Mouse (Mus musculus) T-helper 17 cell (primary cell): ENCODE measurements around the gene Nf1.

ENCODE experiments used
- in situ Hi-C, 2 experiments: fragments of 300-600 bp; cut with MboI, MseI; formaldehyde crosslinking; loops; 1 replicate in 1 of 2; 2 replicates in 1 of 2; pipeline ENCODE4 v1.15.1; 2025; ENCODE audit warnings: high pct_unique_total_duplicates in 2 of 2

Nf1 gene

DNA sequence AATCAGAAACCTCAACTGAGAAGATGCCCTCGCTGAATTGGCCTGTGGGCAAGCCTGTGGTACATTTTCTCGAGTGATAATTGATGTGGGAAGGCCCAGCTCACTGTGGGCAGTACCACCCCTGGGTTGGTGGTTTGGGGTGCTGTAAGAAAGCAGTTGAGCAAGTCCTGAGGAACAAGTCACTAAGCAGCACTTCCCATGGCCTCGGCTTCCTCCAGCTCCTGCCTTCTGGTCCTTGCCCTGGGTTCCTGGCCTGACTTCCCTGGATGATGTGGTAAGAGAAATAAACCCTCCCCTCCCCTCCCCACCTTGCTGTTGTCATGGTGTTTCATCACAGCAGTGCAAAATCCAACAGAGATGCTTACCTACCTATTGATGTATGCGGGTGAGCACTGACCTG, 11.4 kb upstream of the Nf1 start:
- in situ Hi-C loops = no loop called here

GRCm38 (mm10) chr11:79329585-79329984, 9.9 kb upstream of the Nf1 start:
- in situ Hi-C loops = no loop called here

DNA sequence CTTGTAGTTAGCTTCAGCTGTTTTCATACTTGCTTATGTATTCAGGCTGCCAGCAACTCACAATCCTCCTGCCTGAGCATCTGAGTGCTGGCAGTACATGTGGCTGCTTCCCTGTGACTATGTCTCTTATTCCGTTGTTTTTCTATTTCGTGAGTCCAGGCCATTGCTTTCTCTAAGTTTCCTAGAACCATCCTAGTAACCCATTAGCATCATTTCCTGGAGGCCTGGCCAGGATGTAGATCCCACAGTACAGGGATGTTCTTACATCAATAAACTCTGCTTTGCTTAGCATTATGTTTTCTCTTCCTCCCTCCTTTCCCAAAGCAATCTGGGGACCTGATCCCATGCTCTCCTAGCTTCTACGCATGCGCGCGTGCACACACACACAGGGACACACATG, 4.4 kb upstream of the Nf1 start:
- in situ Hi-C loops = no loop called here

GRCm38 (mm10) chr11:79336722-79337267, 2.7 kb upstream of the Nf1 start:
- in situ Hi-C loops = no loop called here

- in situ Hi-C loops = no loop called here
Measured at GRCm38 (mm10) chr11:79338621-79339020, 872 bp upstream of the Nf1 start.

DNA sequence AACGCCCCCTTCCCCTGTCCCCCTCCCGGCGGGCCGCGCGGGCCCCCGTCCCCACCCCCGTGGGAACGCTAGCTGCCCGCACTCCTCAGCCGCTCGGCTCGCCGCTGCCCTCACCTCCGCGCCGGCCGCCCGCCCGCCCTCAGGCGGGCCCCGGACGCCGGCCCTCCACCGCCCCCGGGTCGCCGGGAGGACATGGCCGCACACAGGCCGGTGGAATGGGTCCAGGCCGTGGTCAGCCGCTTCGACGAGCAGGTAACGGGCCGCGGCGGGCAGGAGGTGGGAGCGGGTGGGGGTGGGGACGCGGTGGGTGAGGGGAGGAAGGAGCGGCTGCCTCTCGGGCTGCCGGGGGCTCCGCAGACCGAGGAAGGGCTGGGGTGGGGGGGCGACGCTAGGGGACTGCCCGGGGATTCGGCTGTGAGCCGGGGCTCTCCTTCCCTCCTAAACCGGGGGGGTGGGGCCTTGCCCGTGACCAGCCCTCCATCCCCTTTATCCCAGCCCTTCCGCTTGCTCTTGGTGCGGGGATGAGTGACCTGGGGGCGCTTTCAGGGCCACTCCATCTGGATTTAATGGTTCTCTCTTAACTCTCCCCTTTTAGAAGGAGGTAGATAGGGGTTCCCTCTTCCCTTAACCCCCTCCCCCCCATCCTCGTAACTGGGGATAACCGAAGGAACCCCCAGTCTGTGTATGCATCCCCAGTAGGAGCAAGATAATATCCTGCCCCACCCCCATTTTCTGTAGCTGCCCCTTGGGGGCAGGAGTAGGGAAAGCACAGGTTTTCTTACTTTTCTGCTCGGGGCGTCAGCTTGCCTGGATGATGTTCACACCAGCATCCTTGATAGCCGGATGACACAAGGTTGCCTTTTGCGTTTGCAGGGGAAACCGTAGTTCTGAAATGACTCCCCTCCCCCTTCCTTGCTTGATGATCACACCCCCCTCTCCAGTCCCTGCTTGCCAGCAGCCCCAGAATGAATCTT, 602 bp downstream of the Nf1 start:
- in situ Hi-C loops = loop anchor here in 1 of 2 experiments (10.0 kb wide), 1 partner anchor 965 kb away; the partner anchor contains the start of gene Rhbdl3

DNA sequence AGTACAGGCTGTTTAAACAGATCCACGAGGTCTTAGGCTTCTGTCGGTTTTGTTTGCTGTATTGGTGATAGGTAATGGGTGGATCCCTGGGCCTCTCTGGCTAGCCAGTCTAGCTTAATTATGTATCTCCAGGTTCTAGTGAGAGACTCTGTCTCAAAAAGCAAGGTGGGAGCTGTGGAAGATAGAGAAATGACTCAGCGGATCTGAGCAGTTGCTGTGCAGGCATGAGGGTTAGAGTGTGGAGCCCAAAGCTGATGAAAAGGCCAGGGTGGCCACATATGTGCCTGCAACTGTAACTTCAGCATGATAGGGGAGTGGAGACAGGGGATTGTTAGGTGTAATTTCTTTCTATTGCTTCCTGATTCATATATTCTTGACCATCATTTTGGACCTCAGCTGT, 17.5 kb downstream of the Nf1 start:
- in situ Hi-C loops = no loop called here

DNA sequence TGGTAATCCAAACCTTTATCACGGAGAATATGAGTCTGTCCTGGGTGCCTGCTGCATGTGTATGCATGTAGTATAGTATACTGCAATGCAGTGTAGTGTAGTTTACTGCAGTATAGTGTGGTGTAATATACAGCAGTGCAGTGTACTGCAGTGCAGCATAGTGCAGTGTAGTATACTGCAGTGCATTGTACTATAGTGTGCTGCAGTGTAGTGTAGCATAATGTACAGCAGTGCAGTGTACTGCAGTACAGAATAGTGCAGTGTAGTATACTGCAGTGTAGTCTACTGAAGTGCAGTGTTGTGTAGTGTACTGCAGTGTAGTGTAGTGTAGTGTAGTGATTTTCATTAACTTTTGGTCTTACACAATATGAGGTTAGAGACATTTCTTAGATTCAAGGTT, 17.9 kb downstream of the Nf1 start:
- in situ Hi-C loops = no loop called here

GRCm38 (mm10) chr11:79364956-79365355, 25.5 kb downstream of the Nf1 start:
- in situ Hi-C loops = no loop called here

- in situ Hi-C loops = no loop called here
Measured at GRCm38 (mm10) chr11:79366284-79366683, 26.8 kb downstream of the Nf1 start.

GRCm38 (mm10) chr11:79373031-79373430, 33.5 kb downstream of the Nf1 start:
- in situ Hi-C loops = no loop called here

- in situ Hi-C loops = loop anchor here in 1 of 2 experiments (10.0 kb wide), 1 partner anchor 174 kb away; no protein-coding TSS in a partner anchor
Measured at GRCm38 (mm10) chr11:79398336-79398735, 58.8 kb downstream of the Nf1 start.

- in situ Hi-C loops = no loop called here
Measured at GRCm38 (mm10) chr11:79403625-79404319, 64.3 kb downstream of the Nf1 start.

DNA sequence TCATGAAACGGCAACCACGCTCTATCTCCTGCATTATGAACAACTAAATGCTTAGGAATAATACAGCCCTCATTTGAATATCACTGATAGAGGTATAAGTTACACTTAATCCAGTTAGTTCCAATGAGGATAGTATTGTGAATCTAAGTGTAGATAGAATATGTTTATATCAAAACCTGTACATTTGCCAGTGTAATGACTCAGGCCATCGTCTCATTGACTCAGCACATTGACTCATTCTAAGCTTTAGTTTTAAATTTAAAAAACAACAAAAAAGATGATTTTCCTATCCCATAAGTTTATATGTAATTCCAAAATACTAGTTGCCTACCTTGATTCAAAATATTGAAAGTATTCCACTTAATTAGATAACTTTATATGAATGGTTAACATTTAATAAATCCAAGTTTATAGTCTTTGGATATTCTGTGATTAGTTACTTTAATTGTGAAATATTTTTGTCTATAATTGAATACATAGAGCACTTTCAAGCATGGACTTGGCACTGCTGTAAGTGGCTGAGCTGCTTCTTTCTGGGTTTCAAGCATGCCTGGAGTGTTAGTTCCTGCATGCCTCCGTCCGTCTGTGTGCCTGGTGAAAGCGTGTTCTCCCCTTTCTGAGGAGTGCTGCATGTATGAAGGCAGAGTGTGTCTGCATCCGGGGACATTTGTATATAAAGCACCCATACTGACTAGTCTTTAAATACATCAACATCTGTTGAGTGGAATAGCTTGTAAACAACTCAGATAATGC, 74.4 kb downstream of the Nf1 start:
- in situ Hi-C loops = no loop called here

GRCm38 (mm10) chr11:79422496-79422895, 83.0 kb downstream of the Nf1 start:
- in situ Hi-C loops = no loop called here

DNA sequence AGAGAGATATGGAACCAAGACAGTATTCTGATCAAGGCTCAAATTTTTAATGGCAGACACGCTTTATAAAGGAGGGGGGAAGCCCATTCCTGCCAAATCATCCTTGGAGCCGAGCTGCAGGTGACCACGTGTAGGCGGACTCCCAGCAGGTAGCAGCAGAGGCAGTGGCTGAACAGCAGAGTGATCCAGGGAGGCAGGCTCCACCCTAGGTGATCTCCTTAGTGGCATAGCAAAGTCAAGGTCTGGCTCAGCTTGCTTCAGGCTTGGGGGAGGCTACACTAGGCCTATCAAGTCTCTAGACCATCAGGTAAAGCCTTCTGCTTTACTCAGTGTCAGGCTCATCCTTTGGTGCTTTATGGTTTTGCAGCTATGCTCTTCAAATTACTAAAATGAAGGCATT, 87.1 kb downstream of the Nf1 start:
- in situ Hi-C loops = no loop called here

DNA sequence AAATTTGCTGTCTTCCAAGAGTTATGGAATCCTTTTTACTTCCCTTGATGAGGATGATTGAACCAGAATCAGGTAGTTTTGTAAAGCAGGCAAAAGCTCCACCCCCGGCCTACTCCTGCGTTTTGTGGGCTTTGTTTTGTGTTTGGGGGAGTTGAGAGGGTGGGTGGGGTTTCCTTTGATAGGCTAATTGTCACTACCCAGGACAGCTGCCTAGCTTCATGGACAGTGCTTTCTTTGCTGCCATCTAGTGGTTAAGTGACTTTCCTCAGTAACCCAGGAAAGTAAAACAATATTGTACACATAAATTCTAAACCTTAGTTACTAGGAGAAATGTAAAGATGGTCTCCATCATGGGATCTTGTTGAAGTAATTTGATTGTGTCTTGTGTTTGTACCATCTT, 88.1 kb downstream of the Nf1 start:
- in situ Hi-C loops = no loop called here

- in situ Hi-C loops = no loop called here
Measured at GRCm38 (mm10) chr11:79435252-79435651, 95.8 kb downstream of the Nf1 start.

GRCm38 (mm10) chr11:79448361-79448760, 108.9 kb downstream of the Nf1 start:
- in situ Hi-C loops = no loop called here

- in situ Hi-C loops = no loop called here
Measured at GRCm38 (mm10) chr11:79452966-79453365, 113.5 kb downstream of the Nf1 start.

GRCm38 (mm10) chr11:79457928-79458327, 118.4 kb downstream of the Nf1 start:
- in situ Hi-C loops = no loop called here
